Mouse (Mus musculus) adrenal gland, postnatal 10 days (tissue): ENCODE measurements around the gene Cadm3. TPM values are rescaled to one million over a fixed set of nuclear protein-coding genes. Genes with fewer than 3 reads are reported as not detected.
A peak's percentile ranks its signal among the peaks of the same experiment; 100 is the strongest.

Source experiments
- DNase-seq: peaks from one replicate; pipeline ENCODE4 v3.0.0; 2021; ENCODE audit warnings: mixed read lengths
- total RNA-seq, 2 experiments: library from RNA; stranded (reverse); gene quantifications; 2 replicates each; pipeline ENCODE4 v1.2.3; 2021

Cadm3 gene
- total RNA-seq, 2 experiments from 2014 or later: 13.5 to 19.4 TPM

DNA sequence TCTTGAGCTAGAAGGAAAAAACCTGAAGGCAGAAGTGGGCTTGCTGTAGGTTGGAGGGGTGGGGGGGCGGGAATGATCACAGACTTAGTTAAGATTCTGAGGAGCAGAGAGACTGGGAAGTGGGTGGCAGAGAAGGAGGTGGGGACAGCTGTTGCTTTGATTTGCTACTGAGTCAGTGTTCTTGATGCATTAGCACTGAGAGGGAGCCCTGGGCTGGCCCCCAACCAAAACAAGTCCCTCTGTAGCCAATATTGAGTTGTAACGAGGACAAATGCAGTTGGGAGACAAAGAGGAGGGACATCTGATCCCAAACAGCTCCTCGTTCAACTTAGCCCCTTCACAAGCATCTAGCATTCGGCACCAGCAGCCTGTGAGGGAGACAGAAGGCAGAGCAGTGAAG, 9.7 kb downstream of the Cadm3 start:
- DNase-seq: no peak

GRCm38 (mm10) chr1:173356699-173357098, 10.8 kb downstream of the Cadm3 start:
- no peak for DNase-seq

DNA sequence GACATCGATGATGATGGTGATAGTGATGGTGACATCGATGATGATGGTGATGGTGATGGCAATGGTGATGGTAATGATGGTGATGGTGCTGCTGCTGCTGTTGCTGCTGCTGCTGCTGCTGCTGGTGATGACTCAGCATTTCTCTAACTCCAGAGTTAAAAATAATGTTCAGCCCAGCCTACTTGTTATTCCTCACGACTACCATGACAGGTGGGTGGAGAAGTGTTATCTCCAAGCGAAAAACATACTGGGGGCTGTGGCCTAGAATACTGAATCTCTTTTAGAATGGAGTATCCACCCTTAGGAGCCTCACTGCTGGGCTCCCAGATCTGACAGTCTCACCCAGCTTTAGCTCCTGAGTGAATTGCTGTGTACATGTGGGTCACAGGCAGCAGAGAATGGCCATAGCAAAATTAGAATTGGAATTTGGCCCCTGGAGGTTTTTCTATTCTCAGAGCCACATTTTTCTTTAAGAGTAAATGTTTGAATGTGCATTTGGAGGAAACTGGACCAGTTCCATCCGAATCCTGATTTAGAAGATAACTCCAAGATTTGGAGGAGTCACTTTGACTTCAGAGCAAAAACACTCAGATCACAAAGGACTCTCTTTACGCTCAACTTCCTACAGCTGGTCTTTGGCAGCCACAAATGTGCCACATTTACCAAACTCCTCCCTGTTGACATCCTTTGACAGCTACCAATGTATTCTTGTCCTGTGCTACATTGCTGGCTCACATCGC, 12.2 kb downstream of the Cadm3 start:
- no peak for DNase-seq

GRCm38 (mm10) chr1:173350372-173350957, 17.0 kb downstream of the Cadm3 start, which contains the start of gene Aim2:
TSS of gene Aim2 (plus strand) at chr1:173350879.
- no peak for DNase-seq

DNA sequence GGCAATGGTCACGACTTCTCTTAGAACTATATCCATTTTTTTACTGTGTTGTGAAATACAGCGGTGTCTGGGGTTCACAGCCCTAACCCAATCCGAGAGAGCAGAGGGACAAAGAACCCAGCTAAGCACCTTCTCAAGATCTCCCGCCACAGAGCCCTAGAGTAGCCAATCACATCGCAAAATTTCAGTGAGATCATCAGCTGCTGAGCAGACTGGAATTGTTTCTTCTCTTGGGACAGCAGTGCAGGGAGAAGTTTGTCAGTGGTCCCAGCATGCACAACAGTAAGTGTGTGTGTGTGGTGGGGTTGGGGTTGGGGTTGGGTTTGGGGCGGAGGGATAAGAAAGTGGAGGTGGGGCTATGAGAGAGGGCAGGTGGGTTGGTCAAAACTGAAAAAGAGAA, 17.5 kb downstream of the Cadm3 start:
- peak; percentile 58 for DNase-seq

GRCm38 (mm10) chr1:173349192-173349591, 18.3 kb downstream of the Cadm3 start:
- no peak for DNase-seq

DNA sequence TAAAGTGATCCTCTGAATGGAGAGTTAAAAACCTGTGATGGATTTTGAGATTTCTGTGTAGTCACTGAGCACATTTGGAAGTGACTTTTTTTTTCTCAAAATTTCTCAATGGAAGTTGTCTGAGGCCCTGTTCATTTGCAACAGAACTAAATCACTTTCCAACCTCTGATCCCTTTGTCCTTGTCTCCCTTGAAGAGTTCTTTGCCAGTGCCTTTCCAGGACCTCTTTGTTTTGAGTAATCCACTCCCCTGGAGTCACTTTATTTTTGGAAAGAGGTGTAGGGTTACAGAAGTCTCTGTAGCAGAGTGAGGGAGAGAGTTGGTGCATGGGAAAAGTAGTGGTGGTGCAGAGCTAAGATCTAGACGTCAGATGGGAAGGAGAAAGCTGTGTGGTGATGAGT, 19.0 kb downstream of the Cadm3 start:
- DNase-seq: no peak

DNA sequence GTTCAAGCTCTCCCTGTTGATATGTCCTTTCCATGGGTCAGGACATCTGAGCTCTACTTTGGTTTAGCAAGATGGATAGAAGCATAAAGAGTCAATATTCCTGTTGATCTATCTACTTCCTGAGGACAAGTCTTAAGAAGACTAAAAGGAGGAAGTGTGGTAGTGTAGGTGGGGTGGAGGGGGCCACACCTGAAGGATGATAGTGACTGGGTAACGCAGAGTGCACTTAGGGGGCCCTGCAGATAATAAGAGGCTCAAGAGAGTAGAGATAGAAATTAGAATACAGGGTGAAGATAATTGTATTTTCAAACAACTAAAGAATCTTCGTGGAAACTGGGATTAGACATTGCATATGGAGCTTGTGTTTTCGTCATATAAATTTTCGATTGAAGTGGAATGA, 22.4 kb downstream of the Cadm3 start:
- no peak for DNase-seq

GRCm38 (mm10) chr1:173343934-173344333, 23.6 kb downstream of the Cadm3 start:
- DNase-seq: no peak

DNA sequence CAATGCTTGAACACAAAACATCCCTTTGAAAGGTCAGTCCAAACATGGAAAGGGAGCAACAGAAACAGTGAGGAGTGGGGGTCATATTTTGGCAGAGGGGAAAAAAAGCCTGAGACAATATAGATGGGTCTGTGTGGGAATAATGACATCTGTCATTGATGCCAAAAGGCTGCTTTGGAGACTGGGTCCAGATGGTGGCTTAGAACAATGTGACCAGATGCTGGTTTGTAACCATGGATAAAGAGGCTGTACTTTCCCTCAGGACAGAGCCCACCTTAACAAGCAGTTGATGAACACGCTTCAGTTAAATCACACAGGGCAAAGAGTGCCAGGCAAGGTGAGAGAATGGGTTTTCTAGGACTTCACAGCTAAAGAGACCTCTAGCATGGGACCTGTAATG, 25.1 kb downstream of the Cadm3 start:
- DNase-seq: no peak

DNA sequence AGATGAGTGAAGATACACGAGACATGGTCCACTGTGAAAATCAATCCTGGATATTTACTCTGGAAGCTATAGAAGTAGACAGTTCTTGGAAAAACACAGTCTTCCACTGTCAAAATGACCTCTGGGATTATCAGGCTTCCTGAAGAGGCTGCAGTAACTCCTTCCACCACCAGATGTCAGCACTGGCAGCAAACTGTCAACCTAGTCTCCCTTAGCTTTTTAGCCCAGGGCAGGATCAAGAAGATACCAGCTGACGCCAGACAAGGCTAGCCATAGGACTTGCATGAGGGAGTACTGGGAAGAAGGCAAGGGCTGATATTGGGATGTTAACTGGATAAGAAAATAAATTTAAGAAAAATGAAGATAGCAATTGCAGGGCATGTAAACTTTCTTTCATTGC, 28.0 kb downstream of the Cadm3 start:
- peak; percentile 61 for DNase-seq

DNA sequence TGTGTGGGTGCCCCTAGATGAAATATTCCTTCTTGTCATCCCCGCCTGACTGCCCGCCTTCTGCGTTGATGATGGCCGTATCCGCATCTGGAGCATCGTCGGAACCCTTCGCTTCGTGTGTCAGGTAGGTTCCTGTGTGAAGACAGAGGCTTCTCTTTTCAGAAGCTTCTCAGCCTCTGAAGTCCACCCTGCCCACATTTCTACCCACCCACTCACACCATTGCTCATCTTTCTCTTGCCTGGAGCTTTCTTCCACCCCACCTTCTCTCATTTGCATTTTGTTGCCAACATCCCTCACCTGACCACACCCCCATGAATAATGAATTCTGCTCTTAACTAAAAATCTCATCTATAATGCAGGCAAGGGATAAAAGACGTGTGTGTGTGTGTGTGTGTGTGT, 30.5 kb downstream of the Cadm3 start:
- no peak for DNase-seq

DNA sequence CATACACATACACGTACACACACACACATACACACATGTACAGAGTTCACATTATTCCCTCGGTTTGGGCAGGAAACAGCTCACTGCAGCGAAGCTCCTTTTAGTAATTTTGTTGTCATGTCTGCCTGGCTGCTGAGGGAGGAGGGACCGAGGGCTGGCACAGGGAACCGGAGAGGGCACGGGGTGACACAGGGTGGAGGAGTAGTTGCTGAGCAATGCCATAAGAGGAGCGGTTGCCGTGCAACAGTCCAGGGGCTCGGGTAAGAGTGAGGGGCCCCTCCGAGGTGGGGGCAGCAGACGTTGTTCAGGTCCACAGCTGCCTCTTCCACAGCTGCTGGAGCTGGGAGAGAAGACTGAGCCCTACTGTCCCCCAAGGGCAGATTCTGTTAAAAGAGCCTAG, 31.6 kb downstream of the Cadm3 start:
- no peak for DNase-seq

- no peak for DNase-seq
These were observed 33.9 kb downstream of the Cadm3 start, which contains the start of gene Ackr1 for GRCm38 (mm10) chr1:173333312-173334253. TSS of gene Ackr1 (minus strand) at chr1:173333750.

- DNase-seq: no peak
These were observed 35.1 kb downstream of the Cadm3 start for GRCm38 (mm10) chr1:173332418-173332817.

- DNase-seq: no peak
These were observed 37.8 kb downstream of the Cadm3 start for GRCm38 (mm10) chr1:173329743-173330142.

- DNase-seq: no peak
These were observed 38.3 kb downstream of the Cadm3 start for GRCm38 (mm10) chr1:173329185-173329584.

DNA sequence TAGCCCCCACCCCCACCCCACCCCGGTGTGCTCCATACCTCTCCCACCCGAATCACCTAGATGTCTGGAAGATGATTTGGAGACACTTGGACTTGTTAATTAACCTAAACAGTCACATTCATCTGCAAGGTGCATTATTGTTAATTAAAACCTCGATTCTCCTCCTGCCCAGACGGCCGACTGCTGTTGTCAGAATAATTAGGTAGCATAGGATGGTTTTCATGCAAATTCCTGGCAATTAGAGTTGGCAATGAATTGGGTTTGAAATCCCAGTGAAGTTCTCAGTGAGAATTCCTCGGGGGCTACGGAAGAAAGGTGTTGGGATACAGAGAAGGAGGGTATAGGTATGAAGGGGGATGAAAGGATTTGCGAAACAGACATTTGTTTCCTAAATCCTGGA, 39.0 kb downstream of the Cadm3 start:
- DNase-seq: no peak

DNA sequence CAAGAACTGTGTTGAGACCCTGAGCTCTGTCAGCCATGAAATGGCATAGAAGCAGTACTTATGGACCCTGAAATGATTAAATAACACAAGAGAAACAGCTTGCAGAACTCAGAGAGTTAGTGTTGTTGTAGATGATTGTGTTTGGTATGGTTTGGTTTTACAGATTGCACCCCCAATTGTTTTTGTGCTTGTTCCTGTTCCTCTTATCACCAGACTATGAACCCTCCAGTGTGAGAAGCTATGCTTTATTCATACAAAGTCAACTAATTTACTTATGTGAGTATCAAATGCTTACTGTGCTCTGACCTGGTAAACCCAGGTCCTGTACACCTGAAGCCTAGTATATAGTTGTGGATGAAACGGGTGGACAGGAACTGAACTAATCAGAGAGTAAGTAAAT, 40.9 kb downstream of the Cadm3 start:
- no peak for DNase-seq

- DNase-seq: no peak
These were observed 42.1 kb downstream of the Cadm3 start for GRCm38 (mm10) chr1:173325395-173325794.

DNA sequence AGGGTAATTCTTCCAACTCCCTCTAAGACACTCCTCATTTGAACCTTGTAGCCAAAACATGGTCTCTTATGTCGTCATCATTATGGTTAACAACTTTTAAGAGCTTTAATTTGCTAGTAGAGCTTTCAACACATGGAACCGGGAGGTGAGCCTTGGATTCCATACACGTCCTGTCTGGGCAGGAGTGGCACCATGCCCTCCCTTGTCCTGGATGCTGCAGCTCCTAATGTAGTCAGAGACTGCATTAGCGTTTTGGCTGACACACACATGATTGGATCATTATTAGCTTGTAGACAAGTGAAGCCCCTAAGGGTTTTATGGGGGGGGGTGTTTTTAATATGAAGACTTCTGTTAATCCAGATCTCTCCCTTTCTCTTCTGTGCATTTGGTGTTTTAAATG, 42.5 kb downstream of the Cadm3 start:
- DNase-seq: no peak

DNA sequence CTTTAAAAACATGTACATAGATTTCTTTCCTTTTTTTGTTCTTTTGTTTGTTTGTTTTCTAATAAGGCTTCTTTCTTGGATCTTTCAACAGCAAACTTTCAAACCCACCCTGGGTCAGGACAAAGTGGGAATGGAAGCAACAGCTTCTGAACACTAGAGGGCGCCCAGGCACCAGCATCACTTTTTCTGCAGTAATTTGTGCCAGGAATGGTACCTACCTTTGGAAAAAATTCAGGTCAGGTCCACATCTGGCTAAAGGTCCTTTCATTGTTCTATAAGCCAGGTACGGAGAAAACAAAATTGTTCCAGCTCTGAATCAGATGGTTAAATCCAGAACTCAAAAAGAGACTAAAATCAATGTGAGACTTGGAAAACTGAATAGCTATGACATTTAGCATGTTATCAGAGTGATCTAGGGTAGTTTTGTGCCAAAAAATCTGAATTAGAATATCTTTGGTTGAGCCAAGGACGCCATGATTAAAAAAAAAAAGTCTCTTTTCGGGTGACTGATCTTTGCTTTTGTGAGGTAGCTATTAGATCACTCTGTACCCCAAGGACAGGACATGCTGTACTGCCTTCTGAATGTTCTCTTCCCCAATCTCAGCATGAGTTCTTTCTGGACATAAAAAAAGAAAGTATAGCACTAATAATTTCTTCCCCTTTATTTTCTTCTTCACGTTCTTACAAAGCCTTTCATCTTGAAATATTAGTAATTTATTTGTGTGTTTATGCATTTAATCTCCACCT, 43.5 kb downstream of the Cadm3 start:
- peak; percentile 62 for DNase-seq
